Mouse (Mus musculus) common myeloid progenitor, adult 5-6 weeks (primary cell): Measurements from ENCODE around the gene Rpl14. TPM values are rescaled to one million over a fixed set of nuclear protein-coding genes. Genes with fewer than 3 reads are reported as not detected.

Source experiments
- ATAC-seq: replicated peaks from 2 replicates; pipeline ENCODE4 v1.8.0; 2016; ENCODE audit warnings: low read depth, mild to moderate bottlenecking, moderate TSS enrichment, inconsistent platforms; ENCODE audit not compliant: poor library complexity, severe bottlenecking
- total RNA-seq: library from RNA; stranded (forward); fragments of 200-1000, 187-1606 nt; gene quantifications from 2 replicates; pipeline ENCODE4 v1.2.3, GENCODE M21; 2017

The Rpl14 gene
- total RNA-seq, 1 experiment from 2014 or later: 2,413 TPM

GRCm38 (mm10) chr9:120602172-120602838, 31.1 kb downstream of the Rpl14 start:
- ATAC-seq: peak; percentile 13

- peak; percentile 89 for ATAC-seq
These were observed 31.7 kb downstream of the Rpl14 start for GRCm38 (mm10) chr9:120602839-120603511.

- ATAC-seq: no peak
These were observed 32.3 kb downstream of the Rpl14 start for GRCm38 (mm10) chr9:120603512-120603908.

- ATAC-seq: no peak
These were observed 32.7 kb downstream of the Rpl14 start for GRCm38 (mm10) chr9:120603956-120604355.

GRCm38 (mm10) chr9:120611055-120611454, 39.8 kb downstream of the Rpl14 start:
- ATAC-seq: no peak

- ATAC-seq: no peak
These were observed 42.8 kb downstream of the Rpl14 start for GRCm38 (mm10) chr9:120614059-120614458.

- ATAC-seq: no peak
These were observed 46.9 kb downstream of the Rpl14 start for GRCm38 (mm10) chr9:120618101-120618500.

- ATAC-seq: no peak
These were observed 48.1 kb downstream of the Rpl14 start for GRCm38 (mm10) chr9:120619347-120619708.

GRCm38 (mm10) chr9:120619709-120620408, 48.6 kb downstream of the Rpl14 start:
- no peak for ATAC-seq

- no peak for ATAC-seq
These were observed 49.1 kb downstream of the Rpl14 start for GRCm38 (mm10) chr9:120620409-120620745.

Other genes starting within 250 kb of the Rpl14 start
- gene Eif1b, start 79.2 kb upstream of the Rpl14 start, total RNA-seq: 118 and 145 TPM in 2 replicates
- gene Entpd3, start 31.6 kb upstream of the Rpl14 start, total RNA-seq: not detected in 2 replicates